Mouse (Mus musculus) MN1 (cell line): Measurements from ENCODE around the gene Ntf3.

Experiments used
- DNase-seq: peaks from one replicate; pipeline ENCODE4 v3.0.0-alpha.2; 2016; ENCODE audit warnings: low spot score

Gene Ntf3

GRCm38 (mm10) chr6:126105083-126105740, 61.5 kb downstream of the Ntf3 start:
- no peak for DNase-seq

GRCm38 (mm10) chr6:126102571-126102970, 64.1 kb downstream of the Ntf3 start:
- no peak for DNase-seq

GRCm38 (mm10) chr6:126102007-126102406, 64.7 kb downstream of the Ntf3 start:
- no peak for DNase-seq

GRCm38 (mm10) chr6:126100579-126100978, 66.1 kb downstream of the Ntf3 start:
- no peak for DNase-seq

GRCm38 (mm10) chr6:126097471-126097870, 69.2 kb downstream of the Ntf3 start:
- DNase-seq, result no peak

GRCm38 (mm10) chr6:126096085-126096484, 70.6 kb downstream of the Ntf3 start:
- DNase-seq, result no peak

- DNase-seq, result no peak
These were observed 71.7 kb downstream of the Ntf3 start for GRCm38 (mm10) chr6:126095041-126095440.

- no peak for DNase-seq
These were observed 74.7 kb downstream of the Ntf3 start for GRCm38 (mm10) chr6:126092026-126092425.

GRCm38 (mm10) chr6:126090063-126090462, 76.6 kb downstream of the Ntf3 start:
- no peak for DNase-seq

- no peak for DNase-seq
These were observed 78.0 kb downstream of the Ntf3 start for GRCm38 (mm10) chr6:126088489-126089265.

GRCm38 (mm10) chr6:126086321-126086950, 80.3 kb downstream of the Ntf3 start:
- no peak for DNase-seq

- DNase-seq, result no peak
These were observed 86.2 kb downstream of the Ntf3 start for GRCm38 (mm10) chr6:126080531-126080930.

- DNase-seq, result no peak
These were observed 109.0 kb downstream of the Ntf3 start for GRCm38 (mm10) chr6:126057706-126058105.

- no peak for DNase-seq
These were observed 113.6 kb downstream of the Ntf3 start for GRCm38 (mm10) chr6:126053136-126053535.
